ENCODE assay signal across 7 mouse cellular contexts in genomic region chr2:160884830-160885229, GRCm38 (mm10). TPM values are rescaled to one million over a fixed set of nuclear protein-coding genes. Genes with fewer than 3 reads are reported as not detected.
DNase-seq lines count a peak whose midpoint lies in the region; ATAC-seq and TF ChIP-seq lines count a peak whose summit lies in the region.

No protein-coding gene starts in this region.

- peak; percentile 85 for TF ChIP-seq CTCF in intestine, postnatal 0 days (IDR thresholded peaks at IDR 0.05; ENCODE audit: low read depth)
- TF ChIP-seq CTCF in ES-Bruce4 (IDR thresholded peaks at IDR 0.05; ENCODE audit: low read depth, low read length), result peak; percentile 77
- TF ChIP-seq CTCF in liver, embryonic 14.5 days (IDR thresholded peaks at IDR 0.05; ENCODE audit: low read depth), result peak; percentile 79

- peak; percentile 68 for DNase-seq in B cell, adult 2 months
- peak; percentile 41 to 74 for DNase-seq in cerebellum, postnatal 25 days
- no peak for DNase-seq in liver, embryonic 14.5 days (ENCODE audit: low read depth in 3 of 3, low spot score in 3 of 3)
- DNase-seq in thymus, postnatal 10 days (ENCODE audit: low spot score in 2 of 2), result peak; percentile 25 to 57

- H3K4me2 ChIP-seq in intestine, postnatal 0 days (replicated peaks; ENCODE audit: low read depth), result no peak overlapping the region
- no peak overlapping the region for H3K4me2 ChIP-seq in intestine, embryonic 15.5 days (replicated peaks)
- H3K4me2 ChIP-seq in liver, embryonic 14.5 days (ENCODE audit: low read depth), result no peak overlapping the region

- 37% methylated on average over 2 of the region's 2 CpGs for WGBS in intestine, postnatal 0 days
- 28% methylated on average over 1 of the region's 2 CpGs for WGBS in intestine, embryonic 15.5 days
- WGBS in liver, embryonic 14.5 days (ENCODE audit: insufficient replicate concordance), result 6% methylated on average over 2 of the region's 2 CpGs

- H3K9ac ChIP-seq in intestine, postnatal 0 days (ENCODE audit: low read depth, low read length), result no peak overlapping the region
- H3K9ac ChIP-seq in intestine, embryonic 15.5 days, result no peak overlapping the region
- H3K9ac ChIP-seq in ES-Bruce4 (ENCODE audit: low read depth, poor library complexity, severe bottlenecking), result no peak overlapping the region
- H3K9ac ChIP-seq in liver, embryonic 14.5 days (replicated peaks), result no peak overlapping the region

- no peak for TF ChIP-seq POLR2A in ES-Bruce4 (IDR thresholded peaks at IDR 0.05; ENCODE audit: insufficient read depth, low read length)

- no peaks in the 10 kb centered on the region for H3K9me3 ChIP-seq in intestine, postnatal 0 days (ENCODE audit: control insufficient read depth)
- no peaks in the 10 kb centered on the region for H3K9me3 ChIP-seq in intestine, embryonic 15.5 days
- H3K9me3 ChIP-seq in ES-Bruce4 (replicated peaks; ENCODE audit: control insufficient read depth, insufficient read depth, low read length, poor library complexity, severe bottlenecking), result no peaks in the 10 kb centered on the region
- no peaks in the 10 kb centered on the region for H3K9me3 ChIP-seq in liver, embryonic 14.5 days (ENCODE audit: control insufficient read depth, low read length)

- H3K4me1 ChIP-seq in intestine, postnatal 0 days (replicated peaks; ENCODE audit: control insufficient read depth, insufficient read depth, low read length), result 0 out of 2 replicates have a peak, but pooled peaks cover 2% of the 10 kb centered on the region
- 0 out of 2 replicates have a peak, but pooled peaks cover 6% of the 10 kb centered on the region for H3K4me1 ChIP-seq in intestine, embryonic 15.5 days (replicated peaks)
- H3K4me1 ChIP-seq in ES-Bruce4 (ENCODE audit: control insufficient read depth, insufficient read depth, low read length), result no peaks in the 10 kb centered on the region
- H3K4me1 ChIP-seq in liver, embryonic 14.5 days (replicated peaks; ENCODE audit: control insufficient read depth in 2 of 2, insufficient read depth in 2 of 2, low read length in 1 of 2), result 0 out of 4 replicates have a peak, but pooled peaks cover 0 to 2% of the 10 kb centered on the region in 2 experiments

- H3K36me3 ChIP-seq in intestine, postnatal 0 days (ENCODE audit: control insufficient read depth, insufficient read depth), result no peaks in the 10 kb centered on the region
- H3K36me3 ChIP-seq in intestine, embryonic 15.5 days, result no peaks in the 10 kb centered on the region
- no peaks in the 10 kb centered on the region for H3K36me3 ChIP-seq in ES-Bruce4 (ENCODE audit: control insufficient read depth, insufficient read depth, low read length, poor library complexity, severe bottlenecking)
- no peaks in the 10 kb centered on the region for H3K36me3 ChIP-seq in liver, embryonic 14.5 days (replicated peaks; ENCODE audit: control insufficient read depth, insufficient read depth, low read depth)

- no peak overlapping the region for H3K27ac ChIP-seq in intestine, postnatal 0 days (ENCODE audit: low read depth, low read length)
- no peak overlapping the region for H3K27ac ChIP-seq in intestine, embryonic 15.5 days
- H3K27ac ChIP-seq in ES-Bruce4 (ENCODE audit: insufficient read depth, low read length), result no peak overlapping the region
- no peak overlapping the region for H3K27ac ChIP-seq in liver, embryonic 14.5 days

- no peak for ATAC-seq in intestine, postnatal 0 days
- no peak for ATAC-seq in intestine, embryonic 15.5 days
- ATAC-seq in liver, embryonic 14.5 days (ENCODE audit: insufficient read depth), result no peak

- H3K4me3 ChIP-seq in intestine, postnatal 0 days (ENCODE audit: low read depth, low read length), result no peak overlapping the region
- H3K4me3 ChIP-seq in intestine, embryonic 15.5 days (replicated peaks), result no peak overlapping the region
- H3K4me3 ChIP-seq in ES-Bruce4 (ENCODE audit: low read depth, low read length), result no peak overlapping the region
- no peak overlapping the region for H3K4me3 ChIP-seq in liver, embryonic 14.5 days (ENCODE audit: insufficient read depth in 1 of 2, low read depth in 2 of 2, low read length in 2 of 2)

- TF ChIP-seq EP300 in ES-Bruce4 (IDR thresholded peaks at IDR 0.05; ENCODE audit: insufficient read depth, low read depth, low read length), result no peak
- TF ChIP-seq EP300 in liver, embryonic 14.5 days (IDR thresholded peaks at IDR 0.05; ENCODE audit: low read depth), result no peak

- no peaks in the 10 kb centered on the region for H3K27me3 ChIP-seq in intestine, postnatal 0 days (replicated peaks; ENCODE audit: control insufficient read depth, insufficient read depth, low read length)
- H3K27me3 ChIP-seq in intestine, embryonic 15.5 days (replicated peaks), result no peaks in the 10 kb centered on the region
- H3K27me3 ChIP-seq in ES-Bruce4 (ENCODE audit: control insufficient read depth, insufficient read depth, low read length, poor library complexity, severe bottlenecking), result no peaks in the 10 kb centered on the region
- H3K27me3 ChIP-seq in liver, embryonic 14.5 days (ENCODE audit: control insufficient read depth, insufficient read depth, low read length), result no peaks in the 10 kb centered on the region

RNA-seq across cellular contexts. Expression of gene Lpin3, which starts 4.4 kb away (rescaled TPM):
- polyA plus RNA-seq in intestine, postnatal 0 days (2015; fragmentation: Nextera tagmentation; extraction: Ambion mirVana), result 16.5 and 19.4 TPM in 2 replicates
- polyA plus RNA-seq in intestine, embryonic 15.5 days (2015; fragmentation: Nextera tagmentation; extraction: Ambion mirVana), result 7.6 and 9.7 TPM in 2 replicates
- 5.6 and 7.0 TPM in 2 replicates for polyA plus RNA-seq in ES-Bruce4 (2011; ENCODE audit: insufficient read depth, insufficient read length, low read depth, missing spikeins)
- 0.49 and 0.52 TPM in 2 replicates for polyA plus RNA-seq in liver, embryonic 14.5 days (2012; rRNA removed)
- 0.29 and 0.67 TPM in 2 replicates for polyA plus RNA-seq in liver, embryonic 14.5 days (2014; fragmentation: Nextera tagmentation; extraction: Ambion mirVana)

RNA-seq across cellular contexts. Expression of gene Zhx3, which starts 12.0 kb away (rescaled TPM):
- polyA plus RNA-seq in intestine, postnatal 0 days (2015; fragmentation: Nextera tagmentation; extraction: Ambion mirVana), result 3.5 and 4.4 TPM in 2 replicates
- polyA plus RNA-seq in intestine, embryonic 15.5 days (2015; fragmentation: Nextera tagmentation; extraction: Ambion mirVana), result 7.8 and 8.0 TPM in 2 replicates
- 0.82 and 1.1 TPM in 2 replicates for polyA plus RNA-seq in ES-Bruce4 (2011; ENCODE audit: insufficient read depth, insufficient read length, low read depth, missing spikeins)
- 0.49 and 0.73 TPM in 2 replicates for polyA plus RNA-seq in liver, embryonic 14.5 days (2012; rRNA removed)
- 1.4 and 1.6 TPM in 2 replicates for polyA plus RNA-seq in liver, embryonic 14.5 days (2014; fragmentation: Nextera tagmentation; extraction: Ambion mirVana)

RNA-seq across cellular contexts. Expression of gene Emilin3, which starts 27.3 kb away (rescaled TPM):
- 7.6 and 8.6 TPM in 2 replicates for polyA plus RNA-seq in intestine, postnatal 0 days (2015; fragmentation: Nextera tagmentation; extraction: Ambion mirVana)
- 29.5 and 33.0 TPM in 2 replicates for polyA plus RNA-seq in intestine, embryonic 15.5 days (2015; fragmentation: Nextera tagmentation; extraction: Ambion mirVana)
- 0.56 and 0.70 TPM in 2 replicates for polyA plus RNA-seq in ES-Bruce4 (2011; ENCODE audit: insufficient read depth, insufficient read length, low read depth, missing spikeins)
- 0.14 and 0.20 TPM in 2 replicates for polyA plus RNA-seq in liver, embryonic 14.5 days (2012; rRNA removed)
- polyA plus RNA-seq in liver, embryonic 14.5 days (2014; fragmentation: Nextera tagmentation; extraction: Ambion mirVana), result 0.08 TPM in 1 of 2 replicates, not detected in the other

Comparison
In these comparisons a context has a peak if more than half of its experiments do, and no peak if none do; other contexts are left out.
1. DNase-seq: peak in B cell, adult 2 months (2 of 2), cerebellum, postnatal 25 days (2 of 2) and thymus, postnatal 10 days (2 of 2); none in liver, embryonic 14.5 days (0 of 3).
2. Peak in every context shown above with its lines, with median percentiles within 50 percentile points of each other: CTCF ChIP-seq.